Mouse (Mus musculus): ENCODE data around the gene Bex1.
"Not testable (repeated sequence)": the region's sequence is repeated elsewhere in the genome, so short reads cannot be mapped to it uniquely, and the experiment has no call there.

The Bex1 gene

GRCm38 (mm10) chrX:136214729-136215677 lies at the start of gene Bex1, which contains the start of gene Tceal7:
Gene Bex1 (minus strand): TSS chrX:136215513.
Gene Tceal7 (plus strand): TSS chrX:136214779.
- not testable (repeated sequence) for DNase-seq (ENCODE audit: low spot score)

- DNase-seq (ENCODE audit: low spot score): no peak
These were observed 36.9 kb upstream of the Bex1 start for GRCm38 (mm10) chrX:136252023-136252729.

GRCm38 (mm10) chrX:136249671-136250070 lies 34.4 kb upstream of the Bex1 start:
- no peak for DNase-seq (ENCODE audit: low spot score)

- no peak for DNase-seq (ENCODE audit: low spot score)
These were observed 33.5 kb upstream of the Bex1 start for GRCm38 (mm10) chrX:136248811-136249210.

- peak; percentile 51 for DNase-seq (ENCODE audit: low spot score)
These were observed 30.3 kb upstream of the Bex1 start for GRCm38 (mm10) chrX:136245521-136246071.

- peak; percentile 82 for DNase-seq (ENCODE audit: low spot score)
These were observed 29.4 kb upstream of the Bex1 start, which contains the start of gene Tceal9 for GRCm38 (mm10) chrX:136244574-136245229. Gene Tceal9 (plus strand): TSS chrX:136245079.

GRCm38 (mm10) chrX:136243181-136243580 lies 27.9 kb upstream of the Bex1 start:
- no peak for DNase-seq (ENCODE audit: low spot score)

GRCm38 (mm10) chrX:136238118-136238517 lies 22.8 kb upstream of the Bex1 start:
- DNase-seq (ENCODE audit: low spot score): peak; percentile 70

- no peak for DNase-seq (ENCODE audit: low spot score)
These were observed 12.5 kb upstream of the Bex1 start for GRCm38 (mm10) chrX:136227768-136228167.

GRCm38 (mm10) chrX:136223714-136224113 lies 8.4 kb upstream of the Bex1 start:
- no peak for DNase-seq (ENCODE audit: low spot score)

GRCm38 (mm10) chrX:136216303-136216702 lies 990 bp upstream of the Bex1 start:
- no peak for DNase-seq (ENCODE audit: low spot score)

- DNase-seq (ENCODE audit: low spot score): no peak
These were observed 1.9 kb downstream of the Bex1 start for GRCm38 (mm10) chrX:136213396-136213795.

GRCm38 (mm10) chrX:136204406-136204805 lies 10.9 kb downstream of the Bex1 start:
- no peak for DNase-seq (ENCODE audit: low spot score)

GRCm38 (mm10) chrX:136203664-136204066 lies 11.6 kb downstream of the Bex1 start, which contains the start of gene Tceal5:
Gene Tceal5 (minus strand): TSS chrX:136203876.
- peak; percentile 37 for DNase-seq (ENCODE audit: low spot score)

GRCm38 (mm10) chrX:136203257-136203656 lies 12.1 kb downstream of the Bex1 start:
- no peak for DNase-seq (ENCODE audit: low spot score)

GRCm38 (mm10) chrX:136196873-136197272 lies 18.4 kb downstream of the Bex1 start:
- DNase-seq (ENCODE audit: low spot score): peak; percentile 46

- no peak for DNase-seq (ENCODE audit: low spot score)
These were observed 19.9 kb downstream of the Bex1 start for GRCm38 (mm10) chrX:136195193-136195944.

- no peak for DNase-seq (ENCODE audit: low spot score)
These were observed 32.2 kb downstream of the Bex1 start for GRCm38 (mm10) chrX:136183107-136183506.

GRCm38 (mm10) chrX:136180897-136181553 lies 34.3 kb downstream of the Bex1 start:
- DNase-seq (ENCODE audit: low spot score): no peak

- DNase-seq (ENCODE audit: low spot score): no peak
These were observed 42.5 kb downstream of the Bex1 start for GRCm38 (mm10) chrX:136172786-136173185.

All from testis, postnatal 10 days (tissue).